Comparison of ENCODE assay signal across 8 mouse cellular contexts in the genomic region with DNA sequence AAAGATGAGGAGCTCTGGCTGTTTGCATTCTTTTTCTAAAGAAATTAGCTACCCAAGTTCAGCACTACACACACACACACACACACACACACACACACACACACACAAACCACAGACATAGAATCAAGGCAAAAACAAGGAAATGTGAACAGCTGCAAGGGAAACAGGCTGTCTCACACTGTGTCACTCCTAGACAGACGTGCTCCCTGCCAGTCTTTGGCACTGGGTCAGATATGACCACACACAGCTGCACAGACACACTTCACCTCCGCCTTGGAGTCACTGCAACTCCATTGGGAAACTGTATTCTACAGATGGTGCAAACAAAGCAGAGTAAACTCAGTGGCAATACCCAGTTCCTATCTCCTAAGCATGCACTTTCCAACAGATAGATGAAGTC. TPM values are rescaled to one million over a fixed set of nuclear protein-coding genes. Genes with fewer than 3 reads are reported as not detected.
DNase-seq lines count a peak whose midpoint lies in the region.

No protein-coding gene starts in this region.

- H3K36me3 ChIP-seq in macrophage (ENCODE audit: inconsistent target), result no peaks in the 10 kb centered on the region

- WGBS in macrophage (ENCODE audit: missing documents), result 30% methylated on average over 2 of the region's 2 CpGs

- no peak overlapping the region for H3K4me3 ChIP-seq in macrophage (ENCODE audit: inconsistent target)

- peak; percentile 20 to 49 for DNase-seq in left cerebral cortex, adult 9 months (ENCODE audit: low spot score in 2 of 2)
- DNase-seq in left cerebral cortex, adult 11 months (ENCODE audit: low spot score), result no peak
- peak; percentile 4 for DNase-seq in Muller cell, postnatal 12 days (ENCODE audit: inconsistent ontology term)
- peak; percentile 2 to 22 for DNase-seq in gastrocnemius, adult 8-10 months (ENCODE audit: low spot score in 2 of 2)
- DNase-seq in embryo, embryonic 10 days (ENCODE audit: low spot score), result no peak
- DNase-seq in kidney, adult 9 months, result no peak
- no peak for DNase-seq in cerebellum, postnatal 25 days

- peak overlapping the region; percentile 53 for H3K27ac ChIP-seq in macrophage

- no peaks in the 10 kb centered on the region for H3K79me2 ChIP-seq in macrophage (ENCODE audit: inconsistent target)

RNA-seq across cellular contexts. Expression of a gene that starts 55.3 kb away (rescaled TPM):
- under 1 TPM in 3 of 4 experiments, not detected in 1; 0.27 to 0.40 (median 0.35) TPM for total RNA-seq in gastrocnemius, adult 8-10 months (2022)
- total RNA-seq in macrophage (2018; cell fraction: chromatin; rRNA removed), result 1 to 10 TPM in 4 of 26 experiments, under 1 TPM in 9, not detected in 13; 0.29 to 7.7 (median 0.88) TPM
- 10 to 100 TPM in 12 of 26 experiments, 1 to 10 TPM in 2, under 1 TPM in 12; 0.40 to 26.6 (median 4.5) TPM for total RNA-seq in macrophage (2018; cell fraction: cytosol; rRNA removed)
- 10 to 100 TPM in 2 of 26 experiments, 1 to 10 TPM in 10, under 1 TPM in 11, not detected in 3; 0.33 to 17.4 (median 2.7) TPM for total RNA-seq in macrophage (2018; cell fraction: nucleus; rRNA removed)
- polyA plus RNA-seq in macrophage (2018), result 10.4 to 30.0 TPM (median 24.8 TPM) in 3 replicates

Comparison
In these comparisons a context has a peak if more than half of its experiments do, and no peak if none do; other contexts are left out.
1. DNase-seq: peak in left cerebral cortex, adult 9 months (2 of 2), Muller cell, postnatal 12 days (single experiment) and gastrocnemius, adult 8-10 months (2 of 2); none in left cerebral cortex, adult 11 months (single experiment), embryo, embryonic 10 days (single experiment), kidney, adult 9 months (single experiment) and cerebellum, postnatal 25 days (0 of 2).